Mouse (Mus musculus) heart, embryonic 14.5 days (tissue): ENCODE data around the gene Med29. TPM values are rescaled to one million over a fixed set of nuclear protein-coding genes. Genes with fewer than 3 reads are reported as not detected.

ENCODE experiments used
- ATAC-seq: fragments of 200-750 bp; cut with Nextera tagmentation; 2 replicates; pipeline ENCODE4 v1.8.0; 2017; ENCODE audit warnings: low read depth, moderate TSS enrichment; ENCODE audit not compliant: insufficient number of reproducible peaks, insufficient read depth, low FRiP score
- H3K27ac ChIP-seq, 2 experiments: fragments of 200-500 bp in 1 of 2; fragments of 300-500 bp in 1 of 2; sonication (generic) in 1 of 2; replicated peaks in 1 of 2; 2 replicates each; pipeline ENCODE4 v1.5.1; 2012 to 2014; ENCODE audit warnings: low read depth in 2 of 2, low read length in 2 of 2, control low read depth in 1 of 2, mild to moderate bottlenecking in 1 of 2, mixed read lengths in 1 of 2; ENCODE audit not compliant: control insufficient read depth in 1 of 2, insufficient read depth in 1 of 2
- H3K27me3 ChIP-seq: fragments of 300-500 bp; sonication (generic); 2 replicates; pipeline ENCODE4 v1.6.1; 2014; ENCODE audit warnings: mild to moderate bottlenecking, low read length, control low read depth; ENCODE audit not compliant: control insufficient read depth, insufficient read depth
- H3K36me3 ChIP-seq: fragments of 300-500 bp; sonication (generic); 2 replicates; pipeline ENCODE4 v1.6.1; 2014; ENCODE audit warnings: mild to moderate bottlenecking, control low read depth, low read length, mixed read lengths; ENCODE audit not compliant: control insufficient read depth, insufficient read depth
- H3K4me1 ChIP-seq, 2 experiments: fragments of 200-500 bp in 1 of 2; fragments of 300-500 bp in 1 of 2; sonication (generic) in 1 of 2; 2 replicates each; pipeline ENCODE4 v1.6.1; 2012 to 2014; ENCODE audit warnings: low read length in 2 of 2, control low read depth in 1 of 2, mixed read lengths in 1 of 2; ENCODE audit not compliant: control insufficient read depth in 2 of 2, insufficient read depth in 2 of 2
- H3K4me2 ChIP-seq: fragments of 300-500 bp; sonication (generic); 2 replicates; pipeline ENCODE4 v1.6.1; 2014; ENCODE audit warnings: mild to moderate bottlenecking, low read length
- H3K4me3 ChIP-seq, 2 experiments: fragments of 200-500 bp in 1 of 2; fragments of 300-500 bp in 1 of 2; sonication (generic) in 1 of 2; 2 replicates each; pipeline ENCODE4 v1.5.1; 2012 to 2014; ENCODE audit warnings: low read length in 2 of 2, mild to moderate bottlenecking in 2 of 2, control low read depth in 1 of 2, low read depth in 1 of 2, moderate library complexity in 1 of 2; ENCODE audit not compliant: control insufficient read depth in 1 of 2, insufficient read depth in 1 of 2
- H3K9ac ChIP-seq: fragments of 300-500 bp; sonication (generic); 2 replicates; pipeline ENCODE4 v1.6.1; 2014; ENCODE audit warnings: mild to moderate bottlenecking, low read length
- H3K9me3 ChIP-seq: fragments of 300-500 bp; sonication (generic); 2 replicates; pipeline ENCODE4 v1.6.1; 2016; ENCODE audit warnings: low read length, control low read depth; ENCODE audit not compliant: control insufficient read depth
- WGBS: fragments of 180-500 bp; shearing (Covaris S2); extraction: QIAGEN DNeasy Blood & Tissue Kit; methylation state at CpG from one replicate; pipeline ENCODE4 v1.1.7; 2014; 5-methylcytosine and 5-hydroxymethylcytosine counted together
- polyA plus RNA-seq: library from polyadenylated mRNA; unstranded; fragments of >200 nt; fragmentation: Nextera tagmentation; extraction: Ambion mirVana; gene quantifications from 2 replicates; pipeline ENCODE4 v1.2.1, GENCODE M21; 2014

Med29 gene
- polyA plus RNA-seq, 1 experiment from 2014 or later: 57.7 TPM

GRCm38 (mm10) chr7:28357984-28358383, 34.5 kb downstream of the Med29 start:
- H3K4me2 ChIP-seq: peak overlapping the region; percentile 52
- no peaks in the 10 kb centered on the region for H3K9me3 ChIP-seq
- H3K36me3 ChIP-seq: peaks cover 66% of the 10 kb centered on the region
- H3K9ac ChIP-seq: peak overlapping the region; percentile 62
- peak overlapping the region; percentile 90 to 94 for H3K27ac ChIP-seq
- H3K4me1 ChIP-seq: peaks cover 21 to 32% of the 10 kb centered on the region in 2 experiments
- H3K27me3 ChIP-seq: no peaks in the 10 kb centered on the region
- peak; percentile 38 for ATAC-seq
- no peak overlapping the region for H3K4me3 ChIP-seq
- 0% methylated on average over 5 of the region's 5 CpGs for WGBS

GRCm38 (mm10) chr7:28356981-28357380, 35.5 kb downstream of the Med29 start:
- Histone ChIP-seq H3K4me3 (no peak overlapping the region), H3K9me3 (no peaks in the 10 kb centered on the region), H3K4me2 (peak overlapping the region; percentile 52), H3K27me3 (no peaks in the 10 kb centered on the region), H3K36me3 (peaks cover 66% of the 10 kb centered on the region), H3K4me1 (peaks cover 21 to 33% of the 10 kb centered on the region in 2 experiments), H3K9ac (peak overlapping the region; percentile 62), H3K27ac (peak overlapping the region; percentile 90 to 94)
- peak; percentile 40 for ATAC-seq
- WGBS: 3% methylated on average over 5 of the region's 5 CpGs

GRCm38 (mm10) chr7:28355221-28355620, 37.3 kb downstream of the Med29 start:
- Histone ChIP-seq H3K4me3 (no peak overlapping the region), H3K27ac (no peak overlapping the region), H3K27me3 (no peaks in the 10 kb centered on the region), H3K4me2 (no peak overlapping the region), H3K36me3 (peaks cover 54% of the 10 kb centered on the region), H3K9me3 (no peaks in the 10 kb centered on the region), H3K4me1 (peaks cover 24 to 41% of the 10 kb centered on the region in 2 experiments), H3K9ac (no peak overlapping the region)
- no peak for ATAC-seq
- WGBS: 86% methylated on average over 3 of the region's 3 CpGs

- Histone ChIP-seq H3K4me2 (no peak overlapping the region), H3K27me3 (no peaks in the 10 kb centered on the region), H3K4me3 (no peak overlapping the region), H3K36me3 (peaks cover 48% of the 10 kb centered on the region), H3K27ac (no peak overlapping the region), H3K4me1 (peaks cover 30 to 44% of the 10 kb centered on the region in 2 experiments), H3K9me3 (no peaks in the 10 kb centered on the region), H3K9ac (no peak overlapping the region)
- ATAC-seq: no peak
- 82% methylated on average over 3 of the region's 3 CpGs for WGBS
Observed at GRCm38 (mm10) chr7:28354596-28354995, 37.9 kb downstream of the Med29 start.

GRCm38 (mm10) chr7:28354113-28354581, 38.4 kb downstream of the Med29 start:
- ATAC-seq: no peak
- H3K4me2 ChIP-seq: no peak overlapping the region

GRCm38 (mm10) chr7:28353267-28353666, 39.2 kb downstream of the Med29 start:
- ATAC-seq: no peak
- H3K4me3 ChIP-seq: no peak overlapping the region
- H3K27ac ChIP-seq: no peak overlapping the region
- H3K4me2 ChIP-seq: no peak overlapping the region
- peaks cover 27 to 39% of the 10 kb centered on the region in 2 experiments for H3K4me1 ChIP-seq
- no peak overlapping the region for H3K9ac ChIP-seq
- H3K27me3 ChIP-seq: no peaks in the 10 kb centered on the region
- peaks cover 38% of the 10 kb centered on the region for H3K36me3 ChIP-seq
- H3K9me3 ChIP-seq: no peaks in the 10 kb centered on the region
- 93% methylated on average over 2 of the region's 2 CpGs for WGBS

More at GRCm38 (mm10) chr7:28354113-28354581, 38.4 kb downstream of the Med29 start:
- Histone ChIP-seq H3K4me3 (no peak overlapping the region), H3K27me3 (no peaks in the 10 kb centered on the region), H3K4me1 (peaks cover 30 to 47% of the 10 kb centered on the region in 2 experiments), H3K27ac (no peak overlapping the region), H3K9me3 (no peaks in the 10 kb centered on the region), H3K9ac (no peak overlapping the region), H3K36me3 (peaks cover 43% of the 10 kb centered on the region)
- 81% methylated on average over 3 of the region's 3 CpGs for WGBS

- ATAC-seq: no peak
- Histone ChIP-seq H3K4me2 (peak overlapping the region; percentile 96), H3K27ac (peak overlapping the region in 1 of 2 experiments; percentile 92; a peak in 2 of 4 replicates), H3K4me1 (peaks cover 14 to 24% of the 10 kb centered on the region in 2 experiments), H3K9ac (peak overlapping the region; percentile 99), H3K4me3 (peak overlapping the region; percentile 90 to 98; a peak in 3 of 4 replicates), H3K36me3 (peaks cover 38% of the 10 kb centered on the region), H3K27me3 (no peaks in the 10 kb centered on the region), H3K9me3 (no peaks in the 10 kb centered on the region)
- WGBS: 32% methylated on average over 4 of the region's 4 CpGs
Observed at GRCm38 (mm10) chr7:28351676-28352191, 40.8 kb downstream of the Med29 start.
